Mouse (Mus musculus) neutrophil, adult 65 days (primary cell): ENCODE measurements around the gene Trank1. TPM values are rescaled to one million over a fixed set of nuclear protein-coding genes. Genes with fewer than 3 reads are reported as not detected.

Experiments used
- total RNA-seq: library from RNA; stranded (reverse); gene quantifications from 2 replicates; pipeline ENCODE4 v1.2.4, GENCODE M21; 2023

Trank1 gene
- total RNA-seq = 0.05 TPM in 1 of 2 replicates, not detected in the other

GRCm38 (mm10) chr9:111311031-111311842 is at the start of gene Trank1:
Gene Trank1 (plus strand): TSS chr9:111311739.

GRCm38 (mm10) chr9:111271434-111272160 is 39.9 kb upstream of the Trank1 start, which contains the start of the genes Mlh1 and Epm2aip1:
Gene Mlh1 (minus strand): TSS chr9:111271791.
Gene Epm2aip1 (plus strand): TSS chr9:111271929.

GRCm38 (mm10) chr9:111438904-111439835 is 127.6 kb downstream of the Trank1 start, which contains the start of gene Dclk3:
Gene Dclk3 (plus strand): TSS chr9:111439081.

Other genes starting within 250 kb of the Trank1 start
- gene Lrrfip2, start 194.1 kb upstream of the Trank1 start, total RNA-seq = 98.9 and 146 TPM in 2 replicates
- 8.8 and 13.5 TPM in 2 replicates for gene Mlh1, start 39.9 kb upstream of the Trank1 start, total RNA-seq
- 9.9 and 11.7 TPM in 2 replicates for gene Epm2aip1, start 39.8 kb upstream of the Trank1 start, total RNA-seq
- not detected in 2 replicates for gene Dclk3, start 127.3 kb downstream of the Trank1 start, total RNA-seq